Mouse (Mus musculus) myocyte (in vitro differentiated cells): ENCODE data around the gene Ubap1. TPM values are rescaled to one million over a fixed set of nuclear protein-coding genes. Genes with fewer than 3 reads are reported as not detected.
A peak's percentile ranks its signal among the peaks of the same experiment; 100 is the strongest.

Experiments used
- H3K27me3 ChIP-seq: one replicate; pipeline ENCODE4 v1.6.1; 2011; ENCODE audit not compliant: control insufficient read depth, insufficient read depth, insufficient read length
- H3K36me3 ChIP-seq: one replicate; pipeline ENCODE4 v1.6.1; 2011; ENCODE audit not compliant: control insufficient read depth, insufficient read depth
- H3K4me2 ChIP-seq: one replicate; pipeline ENCODE4 v1.6.1; 2011; ENCODE audit warnings: low read depth, control low read depth
- H3K4me3 ChIP-seq: one replicate; pipeline ENCODE4 v1.5.1; 2011; ENCODE audit warnings: mild to moderate bottlenecking, control low read depth, moderate library complexity
- H3K79me2 ChIP-seq: one replicate; pipeline ENCODE4 v1.6.1; 2011; ENCODE audit not compliant: control insufficient read depth, insufficient read depth
- H3ac ChIP-seq: one replicate; pipeline ENCODE4 v1.6.1; 2011; ENCODE audit not compliant: control insufficient read depth, insufficient read length
- CEBPB ChIP-seq: IDR thresholded peaks from 2 replicates; pipeline ENCODE4 v1.6.1; 2011; ENCODE audit warnings: mild to moderate bottlenecking, moderate library complexity; ENCODE audit not compliant: poor library complexity, insufficient read depth, severe bottlenecking
- E2F4 ChIP-seq: IDR thresholded peaks from one replicate; pipeline ENCODE4 v1.6.1; 2011; ENCODE audit warnings: mild to moderate bottlenecking, control low read depth, moderate library complexity; ENCODE audit not compliant: insufficient read depth
- MAX ChIP-seq: IDR thresholded peaks from one replicate; pipeline ENCODE4 v1.6.1; 2011; ENCODE audit warnings: low read depth, mild to moderate bottlenecking, control low read depth
- MYOD1 ChIP-seq, 3 experiments: IDR thresholded peaks; one replicate each; pipeline ENCODE4 v1.6.1; 2011; ENCODE audit warnings: control low read depth in 2 of 3, low read depth in 2 of 3, mild to moderate bottlenecking in 2 of 3, moderate library complexity in 1 of 3; ENCODE audit not compliant: insufficient read length in 2 of 3, control insufficient read depth in 1 of 3
- MYOG ChIP-seq, 3 experiments: IDR thresholded peaks; one replicate each; pipeline ENCODE4 v1.6.1; 2011; ENCODE audit warnings: control low read depth in 2 of 3, low read depth in 2 of 3, mild to moderate bottlenecking in 2 of 3; ENCODE audit not compliant: insufficient read length in 2 of 3, control insufficient read depth in 1 of 3, insufficient read depth in 1 of 3
- POLR2A ChIP-seq: IDR thresholded peaks from one replicate; pipeline ENCODE4 v1.6.1; 2011; ENCODE audit warnings: low read depth, mild to moderate bottlenecking, control low read depth, moderate library complexity; ENCODE audit not compliant: insufficient read length
- POLR2AphosphoS2 ChIP-seq: IDR thresholded peaks from one replicate; pipeline ENCODE4 v1.6.1; 2011; ENCODE audit warnings: low read depth, control low read depth; ENCODE audit not compliant: insufficient read length
- REST ChIP-seq: IDR thresholded peaks from one replicate; pipeline ENCODE4 v1.6.1; 2011; ENCODE audit warnings: mild to moderate bottlenecking, control low read depth, moderate library complexity; ENCODE audit not compliant: insufficient read depth, insufficient read length
- SRF ChIP-seq: IDR thresholded peaks from one replicate; pipeline ENCODE4 v1.6.1; 2011; ENCODE audit warnings: low read depth; ENCODE audit not compliant: control insufficient read depth, insufficient read length
- TCF12 ChIP-seq: IDR thresholded peaks from one replicate; pipeline ENCODE4 v1.6.1; 2011; ENCODE audit warnings: mild to moderate bottlenecking, control low read depth; ENCODE audit not compliant: poor library complexity, insufficient read depth, severe bottlenecking
- TCF3 ChIP-seq: IDR thresholded peaks from one replicate; pipeline ENCODE4 v1.6.1; 2011; ENCODE audit warnings: low read depth, control low read depth; ENCODE audit not compliant: insufficient read length
- USF1 ChIP-seq: IDR thresholded peaks from one replicate; pipeline ENCODE4 v1.6.1; 2011; ENCODE audit warnings: low read depth, mild to moderate bottlenecking, control low read depth, moderate library complexity
- polyA plus RNA-seq: library from polyadenylated mRNA; unstranded; fragments of >200 nt; fragmentation: generic; extraction: Trizol; gene quantifications from one replicate; pipeline ENCODE4 v1.2.1, GENCODE M21; 2012; ENCODE audit warnings: missing spikeins

Gene Ubap1
- polyA plus RNA-seq, result 29.2 TPM

DNA sequence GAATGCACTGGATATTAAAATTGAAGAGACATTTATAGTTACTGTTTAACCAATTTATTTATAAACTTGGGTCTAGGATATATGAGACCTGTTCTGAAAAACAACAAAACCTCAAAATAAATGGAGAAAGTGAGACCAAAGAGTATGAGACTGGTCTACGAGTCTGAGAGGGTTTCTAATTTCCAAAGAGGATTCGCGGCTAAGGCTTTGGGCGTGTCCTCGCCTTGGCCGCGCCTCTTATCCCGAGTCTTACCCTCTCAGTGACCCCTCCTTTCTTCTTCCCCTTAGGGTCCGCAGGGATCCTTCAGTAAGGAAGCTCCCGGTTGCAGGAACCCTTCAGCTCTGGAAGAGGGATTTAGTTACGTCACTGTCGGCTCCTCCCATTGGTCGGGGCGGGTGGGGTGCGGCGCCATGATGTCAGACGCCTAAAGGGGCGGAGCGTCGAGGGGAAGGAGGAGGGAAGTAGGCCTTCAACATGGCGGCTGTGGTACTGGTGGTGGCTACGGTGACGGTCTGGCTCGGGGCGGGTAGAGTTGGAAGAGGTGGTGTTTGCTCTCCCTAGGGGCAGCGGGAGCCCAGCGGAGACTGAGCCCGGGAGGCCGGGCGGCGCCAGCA, at the start of gene Ubap1:
Gene Ubap1, plus strand, starts transcription at position 413 of the 615 bp plus-strand sequence.
- no peaks in the 10 kb centered on the region for H3K27me3 ChIP-seq
- peak within 1 kb of the TSS; percentile 86 for H3K4me3 ChIP-seq
- no peaks in the 10 kb centered on the region for H3K36me3 ChIP-seq
- H3K79me2 ChIP-seq, result peaks cover 46% of the 10 kb centered on the region
- TF ChIP-seq USF1, result no peak
- TF ChIP-seq TCF12, result no peak
- TF ChIP-seq REST, result no peak
- no peak for TF ChIP-seq MYOG (IDR thresholded peaks at IDR 0.05; ENCODE audit: control insufficient read depth in 1 of 3, insufficient read depth in 1 of 3, insufficient read length in 2 of 3, low read depth in 2 of 3)
- TF ChIP-seq CEBPB, result no peak
- peak; percentile 98 for TF ChIP-seq POLR2A
- no peak for TF ChIP-seq MYOD1 (IDR thresholded peaks at IDR 0.05; ENCODE audit: control insufficient read depth in 1 of 3, insufficient read length in 2 of 3, low read depth in 2 of 3)
- TF ChIP-seq POLR2AphosphoS2, result peak; percentile 98
- TF ChIP-seq SRF, result peak; percentile 47
- TF ChIP-seq E2F4, result no peak
- H3ac ChIP-seq, result peak within 1 kb of the TSS; percentile 86
- peak within 1 kb of the TSS; percentile 97 for H3K4me2 ChIP-seq

DNA sequence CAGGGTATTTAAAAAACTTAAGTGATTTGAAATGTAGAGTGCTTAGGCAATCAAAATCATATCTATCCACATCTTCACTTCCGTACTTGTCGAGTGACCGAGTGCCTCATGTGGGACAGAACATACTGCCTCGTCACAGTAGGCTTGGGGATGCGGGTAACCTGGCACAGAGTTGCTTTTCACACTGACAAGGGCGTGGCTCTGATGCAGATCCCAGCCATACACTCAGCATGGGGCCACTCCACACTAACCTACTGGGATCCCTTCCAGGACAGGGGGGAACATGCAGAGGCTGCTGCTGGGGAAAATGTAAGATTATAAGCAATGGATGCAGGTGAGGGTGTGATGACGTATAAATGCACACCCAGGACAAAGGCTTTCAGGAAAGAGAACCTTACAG, 45.1 kb upstream of the Ubap1 start:
- H3K79me2 ChIP-seq, result peaks cover 22% of the 10 kb centered on the region
- no peaks in the 10 kb centered on the region for H3K27me3 ChIP-seq
- TF ChIP-seq TCF3 (no peak), REST (no peak), POLR2AphosphoS2 (no peak), TCF12 (no peak), CEBPB (no peak), USF1 (no peak), SRF (no peak), E2F4 (no peak), MYOG (IDR thresholded peaks at IDR 0.05; ENCODE audit: control insufficient read depth in 1 of 3, insufficient read depth in 1 of 3, insufficient read length in 2 of 3, low read depth in 2 of 3) (no peak), MAX (no peak), MYOD1 (IDR thresholded peaks at IDR 0.05; ENCODE audit: control insufficient read depth in 1 of 3, insufficient read length in 2 of 3, low read depth in 2 of 3) (no peak)
- H3K36me3 ChIP-seq, result peaks cover 57% of the 10 kb centered on the region
- no peak overlapping the region for H3ac ChIP-seq
- no peak overlapping the region for H3K4me3 ChIP-seq
- no peak overlapping the region for H3K4me2 ChIP-seq

DNA sequence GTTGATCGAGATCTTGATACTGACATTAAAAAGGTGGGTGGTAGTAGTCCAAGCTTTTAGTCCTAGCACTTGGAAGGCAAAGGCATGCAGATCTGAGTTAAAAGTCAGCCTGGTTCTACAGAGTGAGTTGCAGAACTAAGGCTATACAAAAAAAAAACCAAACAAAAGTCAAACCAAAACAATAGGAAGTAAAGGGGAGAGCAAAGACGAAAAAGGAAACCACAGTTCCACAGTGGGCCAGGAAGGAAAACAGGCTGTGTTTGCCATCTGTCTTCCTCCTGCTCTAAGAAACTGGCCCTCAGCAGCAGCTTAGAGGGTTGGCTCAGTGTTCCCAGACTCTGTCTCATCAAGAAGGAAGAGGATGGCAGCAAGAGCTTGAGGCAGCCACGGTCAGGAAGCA, 44.5 kb upstream of the Ubap1 start:
- Histone ChIP-seq H3K27me3 (no peaks in the 10 kb centered on the region), H3ac (no peak overlapping the region), H3K4me3 (no peak overlapping the region), H3K36me3 (peaks cover 52% of the 10 kb centered on the region), H3K79me2 (peaks cover 28% of the 10 kb centered on the region), H3K4me2 (no peak overlapping the region)
- TF ChIP-seq POLR2AphosphoS2 (no peak), MAX (no peak), TCF12 (no peak), POLR2A (no peak), MYOG (IDR thresholded peaks at IDR 0.05; ENCODE audit: control insufficient read depth in 1 of 3, insufficient read depth in 1 of 3, insufficient read length in 2 of 3, low read depth in 2 of 3) (no peak), USF1 (no peak), SRF (no peak), TCF3 (no peak), CEBPB (no peak), E2F4 (no peak), MYOD1 (IDR thresholded peaks at IDR 0.05; ENCODE audit: control insufficient read depth in 1 of 3, insufficient read length in 2 of 3, low read depth in 2 of 3) (no peak), REST (no peak)

DNA sequence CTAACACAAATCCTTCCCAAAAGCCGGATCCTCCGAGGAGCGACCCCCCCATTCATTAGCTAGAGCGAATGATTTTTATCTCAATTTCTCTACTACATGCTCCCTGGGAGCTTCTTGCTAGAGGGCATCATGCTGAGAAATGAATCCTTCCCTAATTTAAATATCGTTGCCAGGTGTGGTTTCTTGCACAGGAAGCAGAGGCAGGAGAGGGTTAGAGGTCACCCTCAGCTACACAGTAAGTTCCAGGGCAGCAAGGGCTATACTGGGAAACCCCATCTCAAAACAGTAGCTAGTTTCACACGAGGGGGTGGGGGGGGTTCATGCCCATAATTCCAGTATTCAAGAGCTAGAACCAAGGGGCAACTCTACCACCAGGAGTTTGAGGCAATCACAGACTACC, 41.4 kb upstream of the Ubap1 start:
- H3K4me2 ChIP-seq, result no peak overlapping the region
- no peak overlapping the region for H3K4me3 ChIP-seq
- H3ac ChIP-seq, result no peak overlapping the region
- H3K36me3 ChIP-seq, result peaks cover 50% of the 10 kb centered on the region
- no peaks in the 10 kb centered on the region for H3K27me3 ChIP-seq
- H3K79me2 ChIP-seq, result peaks cover 53% of the 10 kb centered on the region
- TF ChIP-seq MAX, result no peak
- no peak for TF ChIP-seq USF1
- no peak for TF ChIP-seq REST
- TF ChIP-seq POLR2A, result no peak
- TF ChIP-seq TCF3, result no peak
- no peak for TF ChIP-seq CEBPB
- no peak for TF ChIP-seq MYOD1 (IDR thresholded peaks at IDR 0.05; ENCODE audit: control insufficient read depth in 1 of 3, insufficient read length in 2 of 3, low read depth in 2 of 3)
- TF ChIP-seq TCF12, result no peak
- TF ChIP-seq E2F4, result no peak
- no peak for TF ChIP-seq SRF
- no peak for TF ChIP-seq POLR2AphosphoS2
